Mouse (Mus musculus): ENCODE measurements around the gene Plxnc1. TPM values are rescaled to one million over a fixed set of nuclear protein-coding genes. Genes with fewer than 3 reads are reported as not detected.

Gene Plxnc1
- polyA plus RNA-seq, 1 experiment from 2014 or later = 11.1 TPM

DNA sequence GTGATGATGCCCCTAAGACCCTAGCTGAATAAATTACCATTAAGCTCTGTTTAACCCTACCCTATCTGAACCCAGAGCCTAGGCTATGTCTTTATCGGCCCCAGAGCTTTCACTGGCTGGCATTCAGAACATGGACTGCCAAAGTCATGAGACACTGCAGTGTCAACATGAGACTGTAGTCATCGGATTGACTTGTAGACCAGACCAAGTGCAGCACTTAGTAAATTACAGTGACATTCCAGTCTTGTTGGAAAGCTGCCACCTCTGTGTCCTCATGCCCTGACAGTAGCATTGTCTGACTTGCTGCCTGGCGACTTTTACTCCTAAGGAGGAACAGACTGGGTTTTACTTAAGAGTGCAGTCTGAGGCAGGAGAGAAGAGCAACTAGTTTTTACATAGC is 155.4 kb downstream of the Plxnc1 start:
- Histone ChIP-seq H3K4me1 (replicated peaks; ENCODE audit: control insufficient read depth, insufficient read depth, low read length) (peaks cover 3% of the 10 kb centered on the region), H3K27me3 (replicated peaks; ENCODE audit: control insufficient read depth, insufficient read depth, low read length) (no peaks in the 10 kb centered on the region), H3K4me2 (ENCODE audit: low read length) (no peak overlapping the region), H3K4me3 (replicated peaks; ENCODE audit: low read length) (no peak overlapping the region), H3K9ac (replicated peaks; ENCODE audit: low read depth, low read length) (no peak overlapping the region), H3K27ac (ENCODE audit: low read length) (no peak overlapping the region), H3K9me3 (ENCODE audit: control insufficient read depth, low read length) (no peaks in the 10 kb centered on the region), H3K36me3 (ENCODE audit: control insufficient read depth, insufficient read depth) (peaks cover 11% of the 10 kb centered on the region)
- ATAC-seq = no peak
- WGBS = 64% methylated on average over 3 of the region's 3 CpGs

DNA sequence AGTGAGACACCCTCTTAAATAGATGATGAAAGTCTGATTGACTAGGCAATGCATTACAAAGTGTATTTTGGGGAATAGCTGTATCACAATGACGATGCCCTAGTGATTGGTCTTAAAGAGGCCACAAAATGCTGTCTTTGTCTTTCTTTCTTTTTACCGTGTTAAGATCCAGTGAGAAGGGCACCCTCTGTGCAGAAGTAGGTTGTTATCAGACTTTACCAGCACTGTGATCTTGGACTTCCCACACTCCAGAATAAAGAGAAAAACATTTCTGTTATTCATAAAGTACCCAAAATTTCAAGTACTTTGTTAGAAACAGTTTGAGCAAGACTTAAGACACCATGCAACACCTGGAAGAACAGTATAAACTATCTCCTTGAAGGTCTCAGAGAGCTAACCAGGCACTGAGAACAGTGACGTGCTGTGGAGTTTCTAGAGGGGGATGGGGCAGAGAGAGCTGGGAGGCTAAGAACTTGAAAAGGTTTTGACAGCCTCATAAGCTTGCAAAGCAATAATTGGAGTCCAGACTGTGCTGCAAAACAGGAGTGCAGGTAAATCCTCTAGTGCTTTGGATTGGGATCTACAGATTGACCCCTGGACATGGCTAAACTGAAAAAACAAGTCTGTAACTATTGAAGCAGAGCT is 163.9 kb downstream of the Plxnc1 start:
- no peak for ATAC-seq
- H3K9ac ChIP-seq (replicated peaks; ENCODE audit: low read depth, low read length) = no peak overlapping the region
- H3K27me3 ChIP-seq (replicated peaks; ENCODE audit: control insufficient read depth, insufficient read depth, low read length) = no peaks in the 10 kb centered on the region
- H3K36me3 ChIP-seq (ENCODE audit: control insufficient read depth, insufficient read depth) = 0 out of 2 replicates have a peak, but pooled peaks cover 2% of the 10 kb centered on the region
- H3K27ac ChIP-seq (ENCODE audit: low read length) = no peak overlapping the region
- H3K9me3 ChIP-seq (ENCODE audit: control insufficient read depth, low read length) = no peaks in the 10 kb centered on the region
- H3K4me1 ChIP-seq (replicated peaks; ENCODE audit: control insufficient read depth, insufficient read depth, low read length) = no peaks in the 10 kb centered on the region
- WGBS = 71% methylated on average over 3 of the region's 3 CpGs
- no peak overlapping the region for H3K4me3 ChIP-seq (replicated peaks; ENCODE audit: low read length)
- H3K4me2 ChIP-seq (ENCODE audit: low read length) = no peak overlapping the region

GRCm38 (mm10) chr10:94779319-94779718 is 165.3 kb downstream of the Plxnc1 start:
- Histone ChIP-seq H3K27me3 (replicated peaks; ENCODE audit: control insufficient read depth, insufficient read depth, low read length) (no peaks in the 10 kb centered on the region), H3K9ac (replicated peaks; ENCODE audit: low read depth, low read length) (no peak overlapping the region), H3K4me2 (ENCODE audit: low read length) (no peak overlapping the region), H3K9me3 (ENCODE audit: control insufficient read depth, low read length) (no peaks in the 10 kb centered on the region), H3K4me3 (replicated peaks; ENCODE audit: low read length) (no peak overlapping the region), H3K27ac (ENCODE audit: low read length) (no peak overlapping the region), H3K36me3 (ENCODE audit: control insufficient read depth, insufficient read depth) (0 out of 2 replicates have a peak, but pooled peaks cover 2% of the 10 kb centered on the region), H3K4me1 (replicated peaks; ENCODE audit: control insufficient read depth, insufficient read depth, low read length) (no peaks in the 10 kb centered on the region)
- WGBS = 91% methylated on average over 4 of the region's 4 CpGs
- ATAC-seq = no peak

- 89% methylated on average over 3 of the region's 3 CpGs for WGBS
- ATAC-seq = no peak
- Histone ChIP-seq H3K9me3 (ENCODE audit: control insufficient read depth, low read length) (no peaks in the 10 kb centered on the region), H3K36me3 (ENCODE audit: control insufficient read depth, insufficient read depth) (0 out of 2 replicates have a peak, but pooled peaks cover 2% of the 10 kb centered on the region), H3K27ac (ENCODE audit: low read length) (no peak overlapping the region), H3K4me2 (ENCODE audit: low read length) (no peak overlapping the region), H3K9ac (replicated peaks; ENCODE audit: low read depth, low read length) (no peak overlapping the region), H3K4me1 (replicated peaks; ENCODE audit: control insufficient read depth, insufficient read depth, low read length) (no peaks in the 10 kb centered on the region), H3K27me3 (replicated peaks; ENCODE audit: control insufficient read depth, insufficient read depth, low read length) (no peaks in the 10 kb centered on the region), H3K4me3 (replicated peaks; ENCODE audit: low read length) (no peak overlapping the region)
These were observed 167.1 kb downstream of the Plxnc1 start for GRCm38 (mm10) chr10:94777576-94777975.

DNA sequence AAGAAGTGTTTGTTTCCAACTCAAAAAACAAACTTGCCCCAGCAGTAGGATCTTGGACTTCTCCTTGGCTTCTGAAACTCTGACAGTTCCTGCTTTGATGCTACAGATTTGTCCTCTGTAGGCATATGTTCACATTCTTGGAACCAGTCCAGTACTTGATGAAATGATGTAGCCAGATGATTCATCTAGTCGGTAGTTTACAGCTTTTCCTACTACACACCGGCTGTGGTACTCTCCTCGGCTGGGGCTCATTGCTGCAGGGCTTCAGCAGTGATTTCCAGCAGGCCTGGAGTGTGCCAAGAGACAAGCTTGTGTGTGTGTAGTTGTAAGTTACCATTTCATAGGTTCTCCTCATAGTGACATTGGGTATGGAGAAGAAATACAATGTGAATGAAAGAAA is 173.1 kb downstream of the Plxnc1 start:
- no peak for ATAC-seq
- Histone ChIP-seq H3K9ac (replicated peaks; ENCODE audit: low read depth, low read length) (no peak overlapping the region), H3K36me3 (ENCODE audit: control insufficient read depth, insufficient read depth) (0 out of 2 replicates have a peak, but pooled peaks cover 2% of the 10 kb centered on the region), H3K9me3 (ENCODE audit: control insufficient read depth, low read length) (no peaks in the 10 kb centered on the region), H3K4me1 (replicated peaks; ENCODE audit: control insufficient read depth, insufficient read depth, low read length) (no peaks in the 10 kb centered on the region), H3K4me3 (replicated peaks; ENCODE audit: low read length) (no peak overlapping the region), H3K4me2 (ENCODE audit: low read length) (no peak overlapping the region), H3K27ac (ENCODE audit: low read length) (no peak overlapping the region), H3K27me3 (replicated peaks; ENCODE audit: control insufficient read depth, insufficient read depth, low read length) (no peaks in the 10 kb centered on the region)
- WGBS = 57% methylated on average over 3 of the region's 3 CpGs

DNA sequence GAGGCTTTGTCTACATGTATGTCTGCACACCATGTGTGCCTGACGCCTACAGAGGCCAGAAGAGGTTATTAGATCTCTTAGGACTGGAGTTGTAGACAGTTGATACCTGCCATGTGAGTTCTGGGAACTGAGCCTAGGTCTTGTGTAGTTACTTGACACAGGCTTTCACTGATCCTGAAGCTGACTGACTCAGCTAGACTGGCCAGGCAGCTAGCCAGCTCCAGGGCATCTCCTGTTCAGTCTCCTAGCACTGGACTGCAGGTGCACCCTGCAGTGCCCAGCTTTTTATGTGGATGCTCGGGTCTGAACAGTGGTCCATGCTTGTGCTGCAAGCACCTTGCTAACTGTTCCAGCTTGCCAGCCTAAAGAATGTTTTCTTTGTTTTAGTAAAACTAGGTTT is 197.6 kb downstream of the Plxnc1 start:
- no peak for ATAC-seq
- Histone ChIP-seq H3K36me3 (ENCODE audit: control insufficient read depth, insufficient read depth) (no peaks in the 10 kb centered on the region; the same call in 1 of the 2 replicates), H3K4me1 (replicated peaks; ENCODE audit: control insufficient read depth, insufficient read depth, low read length) (no peaks in the 10 kb centered on the region), H3K9me3 (ENCODE audit: control insufficient read depth, low read length) (no peaks in the 10 kb centered on the region), H3K4me2 (ENCODE audit: low read length) (no peak overlapping the region), H3K4me3 (replicated peaks; ENCODE audit: low read length) (no peak overlapping the region), H3K9ac (replicated peaks; ENCODE audit: low read depth, low read length) (no peak overlapping the region), H3K27me3 (replicated peaks; ENCODE audit: control insufficient read depth, insufficient read depth, low read length) (no peaks in the 10 kb centered on the region), H3K27ac (ENCODE audit: low read length) (no peak overlapping the region)
- 56% methylated on average over 2 of the region's 2 CpGs for WGBS

DNA sequence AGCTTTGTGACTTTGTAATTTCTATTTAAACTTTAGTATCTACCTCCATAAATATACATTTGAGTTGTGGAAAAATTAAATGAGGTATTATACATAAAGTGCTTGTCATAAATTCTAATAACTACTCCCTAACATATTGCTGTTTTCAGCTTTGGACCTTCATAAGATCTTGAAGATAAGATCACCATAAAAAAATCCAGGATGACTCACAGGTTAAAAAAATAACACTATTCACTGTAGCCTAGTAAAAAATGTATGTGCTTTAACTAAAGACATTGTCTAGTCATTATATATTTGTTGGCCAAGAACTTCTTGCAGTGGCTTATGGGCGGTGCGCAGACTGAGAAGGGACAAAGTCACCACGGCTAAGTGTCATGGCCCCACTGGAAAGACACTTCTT is 203.2 kb downstream of the Plxnc1 start:
- Histone ChIP-seq H3K9me3 (ENCODE audit: control insufficient read depth, low read length) (no peaks in the 10 kb centered on the region), H3K4me2 (ENCODE audit: low read length) (no peak overlapping the region), H3K4me3 (replicated peaks; ENCODE audit: low read length) (no peak overlapping the region), H3K27ac (ENCODE audit: low read length) (no peak overlapping the region), H3K4me1 (replicated peaks; ENCODE audit: control insufficient read depth, insufficient read depth, low read length) (peaks cover 4% of the 10 kb centered on the region; the same call in 1 of the 2 replicates), H3K36me3 (ENCODE audit: control insufficient read depth, insufficient read depth) (no peaks in the 10 kb centered on the region), H3K27me3 (replicated peaks; ENCODE audit: control insufficient read depth, insufficient read depth, low read length) (no peaks in the 10 kb centered on the region), H3K9ac (replicated peaks; ENCODE audit: low read depth, low read length) (no peak overlapping the region)
- ATAC-seq = no peak
- 96% methylated on average over 3 of the region's 3 CpGs for WGBS

All from forebrain, embryonic 16.5 days (tissue).